Mouse (Mus musculus) liver, postnatal 0 days (tissue): ENCODE results near the gene Xylt2. TPM values are rescaled to one million over a fixed set of nuclear protein-coding genes. Genes with fewer than 3 reads are reported as not detected.
A peak's percentile ranks its signal among the peaks of the same experiment; 100 is the strongest.

Experiments
- ATAC-seq: fragments of 200-750 bp; cut with Nextera tagmentation; 2 replicates; pipeline ENCODE4 v1.8.0; 2017; ENCODE audit warnings: mild to moderate bottlenecking, moderate library complexity
- DNase-seq: peaks from one replicate; pipeline ENCODE4 v3.0.0-alpha.2; 2016
- H3K27ac ChIP-seq: fragments of 300-500 bp; sonication (generic); 2 replicates; pipeline ENCODE4 v1.5.1; 2014; ENCODE audit warnings: antibody characterized with exemption, moderate library complexity, mild to moderate bottlenecking, low read depth
- H3K27me3 ChIP-seq: fragments of 300-500 bp; sonication (generic); 2 replicates; pipeline ENCODE4 v1.6.1; 2014; ENCODE audit warnings: low read length, control low read depth, mixed read lengths; ENCODE audit not compliant: insufficient read depth
- H3K36me3 ChIP-seq: fragments of 300-500 bp; sonication (generic); replicated peaks from 2 replicates; pipeline ENCODE4 v1.6.1; 2014; ENCODE audit warnings: mild to moderate bottlenecking, control low read depth, low read length, moderate library complexity, mixed read lengths; ENCODE audit not compliant: insufficient read depth
- H3K4me1 ChIP-seq: fragments of 300-500 bp; sonication (generic); 2 replicates; pipeline ENCODE4 v1.6.1; 2014; ENCODE audit warnings: antibody characterized with exemption, mild to moderate bottlenecking, control low read depth; ENCODE audit not compliant: insufficient read depth
- H3K4me2 ChIP-seq: fragments of 300-500 bp; sonication (generic); 2 replicates; pipeline ENCODE4 v1.6.1; 2014; ENCODE audit warnings: low read depth, mild to moderate bottlenecking, low read length, moderate library complexity, mixed read lengths
- H3K4me3 ChIP-seq: fragments of 300-500 bp; sonication (generic); 2 replicates; pipeline ENCODE4 v1.5.1; 2014; ENCODE audit warnings: low read depth, low read length
- H3K9ac ChIP-seq: fragments of 300-500 bp; sonication (generic); replicated peaks from 2 replicates; pipeline ENCODE4 v1.6.1; 2014; ENCODE audit warnings: mild to moderate bottlenecking, moderate library complexity
- H3K9me3 ChIP-seq: fragments of 300-500 bp; sonication (generic); 2 replicates; pipeline ENCODE4 v1.6.1; 2016; ENCODE audit warnings: mild to moderate bottlenecking, control low read depth, low read length, mixed read lengths
- CTCF ChIP-seq: sonication (generic); IDR thresholded peaks from 2 replicates; pipeline ENCODE4 v1.5.1; 2016; ENCODE audit warnings: antibody characterized with exemption, low read depth
- EP300 ChIP-seq: IDR thresholded peaks from 2 replicates; pipeline ENCODE4 v1.6.1; 2016; ENCODE audit warnings: antibody characterized with exemption, low read depth, mild to moderate bottlenecking
- WGBS: fragments of 180-500 bp; shearing (Covaris S2); extraction: QIAGEN DNeasy Blood & Tissue Kit; methylation state at CpG from one replicate; pipeline ENCODE4 v1.1.7; 2014; ENCODE audit not compliant: insufficient replicate concordance; 5-methylcytosine and 5-hydroxymethylcytosine counted together
- polyA plus RNA-seq: library from polyadenylated mRNA; unstranded; fragments of >200 nt; fragmentation: Nextera tagmentation; extraction: Ambion mirVana; gene quantifications from 2 replicates; pipeline ENCODE4 v1.2.1, GENCODE M21; 2015

Xylt2 gene
- polyA plus RNA-seq, 1 experiment from 2014 or later = 2.7 TPM

GRCm38 (mm10) chr11:94715622-94716021 is 38.3 kb upstream of the Xylt2 start:
- TF ChIP-seq EP300 (no peak), CTCF (no peak)
- Histone ChIP-seq H3K4me3 (no peak overlapping the region), H3K36me3 (no peaks in the 10 kb centered on the region), H3K9me3 (no peaks in the 10 kb centered on the region), H3K27ac (no peak overlapping the region), H3K4me2 (no peak overlapping the region), H3K9ac (no peak overlapping the region), H3K27me3 (0 out of 2 replicates have a peak, but pooled peaks cover 2% of the 10 kb centered on the region), H3K4me1 (peaks cover 3% of the 10 kb centered on the region; the same call in 1 of the 2 replicates)
- DNase-seq (no peak), ATAC-seq (no peak)
- WGBS = 81% methylated on average over 5 of the region's 5 CpGs

GRCm38 (mm10) chr11:94713246-94713860 is 36.0 kb upstream of the Xylt2 start:
- no peak overlapping the region for H3K27ac ChIP-seq
- no peak overlapping the region for H3K4me2 ChIP-seq
- H3K9ac ChIP-seq = no peak overlapping the region
- H3K4me3 ChIP-seq = no peak overlapping the region
- TF ChIP-seq CTCF = no peak
- no peak for TF ChIP-seq EP300
- ATAC-seq (no peak), DNase-seq (no peak)
- whole genome bisulfite sequencing = 42% methylated on average over 11 of the region's 11 CpGs
- 0 out of 2 replicates have a peak, but pooled peaks cover 2% of the 10 kb centered on the region for H3K27me3 ChIP-seq
- no peaks in the 10 kb centered on the region for H3K36me3 ChIP-seq
- peaks cover 3% of the 10 kb centered on the region; the same call in 1 of the 2 replicates for H3K4me1 ChIP-seq
- H3K9me3 ChIP-seq = no peaks in the 10 kb centered on the region

- Histone ChIP-seq H3K9ac (no peak within 1 kb of the TSS), H3K9me3 (no peaks in the 10 kb centered on the region), H3K27me3 (no peaks in the 10 kb centered on the region), H3K4me1 (no peaks in the 10 kb centered on the region), H3K4me3 (no peak within 1 kb of the TSS), H3K4me2 (no peak within 1 kb of the TSS), H3K27ac (no peak within 1 kb of the TSS), H3K36me3 (no peaks in the 10 kb centered on the region)
- 62% methylated on average over 5 of the region's 5 CpGs for WGBS
- ATAC-seq = no peak
- no peak for TF ChIP-seq EP300
- TF ChIP-seq CTCF = no peak
- DNase-seq = no peak
Observed at GRCm38 (mm10) chr11:94704472-94704871, 27.2 kb upstream of the Xylt2 start, which contains the start of gene Gm11541. TSS of gene Gm11541 (minus strand) at chr11:94704499.

- H3K27me3 ChIP-seq = no peaks in the 10 kb centered on the region
- H3K27ac ChIP-seq = no peak overlapping the region
- no peak for DNase-seq
Observed at GRCm38 (mm10) chr11:94704020-94704419, 26.7 kb upstream of the Xylt2 start.

GRCm38 (mm10) chr11:94702216-94702610 is 24.9 kb upstream of the Xylt2 start:
- TF ChIP-seq EP300 = no peak
- TF ChIP-seq CTCF = no peak
- H3K4me1 ChIP-seq = no peaks in the 10 kb centered on the region
- H3K27me3 ChIP-seq = no peaks in the 10 kb centered on the region
- ATAC-seq (no peak), DNase-seq (no peak)
- 0 out of 2 replicates have a peak overlapping the region, but pooled peaks have one; percentile 1 for H3K4me2 ChIP-seq
- H3K4me3 ChIP-seq = no peak overlapping the region
- WGBS = 48% methylated on average over 3 of the region's 3 CpGs
- no peak overlapping the region for H3K9ac ChIP-seq
- no peaks in the 10 kb centered on the region for H3K9me3 ChIP-seq
- H3K27ac ChIP-seq = no peak overlapping the region
- no peaks in the 10 kb centered on the region for H3K36me3 ChIP-seq

More at GRCm38 (mm10) chr11:94704020-94704419, 26.7 kb upstream of the Xylt2 start:
- WGBS = 38% methylated on average over 7 of the region's 7 CpGs
- no peak overlapping the region for H3K9ac ChIP-seq
- no peak overlapping the region for H3K4me2 ChIP-seq
- no peaks in the 10 kb centered on the region for H3K4me1 ChIP-seq
- TF ChIP-seq CTCF (0 out of 2 replicates have a peak, but pooled peaks have one; percentile 16), EP300 (no peak)
- H3K4me3 ChIP-seq = no peak overlapping the region
- no peaks in the 10 kb centered on the region for H3K9me3 ChIP-seq
- no peaks in the 10 kb centered on the region for H3K36me3 ChIP-seq
- ATAC-seq = no peak

- ATAC-seq (no peak), DNase-seq (no peak)
- Histone ChIP-seq H3K27ac (no peak overlapping the region), H3K9ac (no peak overlapping the region), H3K4me2 (0 out of 2 replicates have a peak overlapping the region, but pooled peaks have one; percentile 1), H3K36me3 (no peaks in the 10 kb centered on the region), H3K4me1 (no peaks in the 10 kb centered on the region), H3K4me3 (no peak overlapping the region), H3K9me3 (no peaks in the 10 kb centered on the region), H3K27me3 (no peaks in the 10 kb centered on the region)
- 63% methylated on average over 27 of the region's 27 CpGs for WGBS
- TF ChIP-seq CTCF (no peak), EP300 (no peak)
Observed at GRCm38 (mm10) chr11:94701401-94702215, 24.3 kb upstream of the Xylt2 start.
